Mouse (Mus musculus) B cell, adult 2 months (primary cell): ENCODE results near the gene Gm12355.
"Not testable (repeated sequence)": the region's sequence is repeated elsewhere in the genome, so short reads cannot be mapped to it uniquely, and the experiment has no call there.

Source experiments
- DNase-seq, 2 experiments: peaks; one replicate each; pipeline ENCODE4 v3.0.0; 2022

The Gm12355 gene

DNA sequence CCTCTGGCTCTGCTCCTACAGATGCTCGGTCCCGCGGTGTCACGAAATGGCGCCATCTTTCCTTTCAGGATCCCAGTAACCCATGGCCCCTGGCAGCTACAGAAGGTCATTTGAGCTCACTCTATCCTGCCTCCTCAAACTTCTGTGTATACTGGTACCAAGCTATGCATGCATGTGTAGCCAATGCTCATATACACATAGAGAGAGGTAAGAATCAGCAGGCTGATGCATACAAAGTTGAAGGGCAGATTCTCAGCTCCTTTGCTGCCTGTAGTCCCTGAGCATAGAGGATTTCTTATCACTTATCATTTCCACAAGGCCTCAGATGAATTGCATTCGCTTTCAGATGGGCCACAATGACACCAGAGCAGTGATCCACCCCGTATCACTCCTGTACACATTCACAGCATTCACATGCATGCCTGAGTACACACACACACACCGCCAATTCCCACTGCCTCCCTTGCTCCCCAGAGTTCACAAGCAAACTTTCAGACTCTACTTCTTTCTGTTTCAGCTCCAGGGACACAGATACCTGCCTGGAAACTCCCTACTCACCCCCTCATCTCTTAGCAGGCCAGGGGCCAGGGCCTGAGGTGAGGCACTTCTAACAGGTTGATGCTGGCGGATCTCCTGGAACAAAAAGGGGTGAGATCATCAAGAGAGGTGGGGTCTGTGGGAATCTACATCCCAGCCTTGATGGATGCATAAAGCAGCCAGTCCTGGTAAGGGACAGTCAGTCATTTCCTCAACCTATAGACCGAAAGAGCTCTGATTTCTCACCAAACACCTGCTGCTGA lies at the start of gene Gm12355, which contains the start of gene Gsdma3:
Gm12355 (minus strand) TSS at position 51 of the 800 bp plus-strand sequence.
Gsdma3 (plus strand) TSS at position 750 of the 800 bp plus-strand sequence.
- no peak for DNase-seq

GRCm38 (mm10) chr11:98673136-98673535 lies 47.7 kb upstream of the Gm12355 start:
- DNase-seq = peak; percentile 77 to 78

- DNase-seq = no peak
These were observed 47.0 kb upstream of the Gm12355 start for GRCm38 (mm10) chr11:98672482-98672881.

DNA sequence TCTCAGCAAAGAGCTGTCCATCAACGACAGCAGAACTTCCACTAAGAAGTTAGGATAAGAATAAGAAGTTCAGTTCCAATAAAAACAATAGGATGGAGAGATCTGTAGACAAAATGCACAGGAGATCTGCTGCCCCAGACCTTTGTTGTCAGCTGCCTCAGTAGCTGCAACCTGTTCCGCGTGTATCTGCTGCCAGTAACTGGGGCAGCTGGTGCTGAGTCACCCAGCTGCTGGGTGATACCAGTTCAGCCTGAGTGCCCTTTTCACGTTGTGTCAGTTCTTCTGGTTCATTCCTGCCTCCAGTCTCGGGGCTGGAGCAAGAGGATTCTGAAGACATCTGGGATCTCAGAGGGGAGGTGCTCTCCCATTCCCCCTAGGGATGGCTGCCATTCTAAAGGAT lies 46.4 kb upstream of the Gm12355 start:
- no peak for DNase-seq

GRCm38 (mm10) chr11:98671284-98671815 lies 45.9 kb upstream of the Gm12355 start:
- DNase-seq = no peak

DNA sequence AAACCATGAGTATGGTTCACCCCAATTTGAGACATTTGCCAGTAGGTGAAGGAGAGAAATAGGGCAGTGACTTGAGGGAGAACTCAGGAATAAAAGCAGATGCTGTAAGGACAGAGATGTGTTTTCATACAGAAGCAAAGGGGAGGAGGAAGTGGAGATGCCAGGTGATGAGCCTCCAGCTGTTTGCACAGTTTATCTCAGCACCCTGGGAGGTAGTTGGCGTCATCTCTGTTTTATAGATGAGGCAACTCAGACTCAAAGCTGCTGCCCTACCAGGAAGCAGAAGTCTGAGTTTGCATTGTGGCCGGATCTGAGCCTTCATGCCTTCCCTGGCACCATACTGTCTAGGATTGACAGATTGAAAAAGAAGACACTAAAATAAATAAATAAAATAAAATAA lies 43.5 kb upstream of the Gm12355 start:
- DNase-seq = no peak

- no peak for DNase-seq
These were observed 38.6 kb upstream of the Gm12355 start, which contains the start of gene Gsdma for GRCm38 (mm10) chr11:98664091-98664490. Gene Gsdma (plus strand): TSS chr11:98664351.

DNA sequence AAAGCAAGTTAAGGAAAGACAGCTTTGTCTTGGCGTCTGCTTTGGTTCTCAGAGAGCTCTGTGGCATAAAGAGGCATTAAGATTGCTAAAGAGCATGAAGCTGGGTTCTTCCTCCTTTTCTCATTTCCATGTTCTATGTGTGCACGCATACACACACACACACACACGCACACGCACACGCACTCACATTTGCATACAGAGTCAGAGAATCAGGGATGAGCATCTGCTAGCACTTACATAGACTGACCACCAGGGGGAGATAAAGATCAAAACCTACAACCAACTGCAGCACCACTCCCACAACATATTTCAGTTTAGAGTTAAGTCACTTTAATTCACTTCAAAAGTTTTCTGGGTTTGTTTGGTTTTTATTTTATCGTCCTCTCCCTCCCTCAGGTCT lies 35.1 kb upstream of the Gm12355 start:
- DNase-seq = peak; percentile 66 to 71

- peak; percentile 72 to 75 for DNase-seq
These were observed 29.6 kb upstream of the Gm12355 start for GRCm38 (mm10) chr11:98655076-98655475.

GRCm38 (mm10) chr11:98646459-98646858 lies 21.0 kb upstream of the Gm12355 start, which contains the start of gene Gsdma2:
Gene Gsdma2 (plus strand): TSS chr11:98646759.
- DNase-seq = no peak

DNA sequence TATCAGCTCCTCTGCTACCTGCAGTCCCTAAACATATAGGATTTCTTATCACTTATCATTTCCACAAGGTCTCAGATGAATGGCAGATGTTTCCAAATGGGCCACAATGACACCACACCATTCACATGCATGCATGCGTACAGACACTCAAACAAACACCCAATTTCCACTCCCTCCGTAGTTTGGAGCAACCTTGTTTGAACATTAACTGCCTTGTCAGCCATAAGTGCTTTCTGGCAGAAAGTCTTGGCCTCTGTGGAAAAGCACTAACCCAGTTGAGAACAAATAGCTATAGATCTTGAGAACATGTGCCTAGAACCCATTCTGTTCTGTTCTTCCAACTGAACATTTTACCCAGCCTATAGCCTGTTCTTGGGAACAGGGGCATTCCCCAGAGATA lies 20.5 kb upstream of the Gm12355 start:
- DNase-seq = no peak

DNA sequence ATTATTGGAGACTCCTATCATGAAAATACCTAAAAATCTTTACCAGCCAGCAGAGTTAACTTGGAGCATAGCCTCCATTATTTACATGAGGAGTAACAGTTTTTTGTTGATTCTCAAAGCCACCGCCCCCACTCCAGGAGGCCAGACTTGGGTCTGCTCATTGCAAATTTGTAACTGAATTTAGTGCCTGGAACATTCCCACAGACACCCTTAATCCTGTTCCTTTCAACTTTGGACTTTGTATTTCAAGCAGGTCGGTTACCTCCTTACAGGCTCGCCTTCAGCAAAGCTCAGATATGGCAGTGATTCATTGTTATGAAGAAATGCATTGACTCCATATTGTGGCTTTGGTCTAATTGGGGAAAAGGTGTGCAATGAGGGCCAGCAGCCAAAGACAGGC lies 19.3 kb upstream of the Gm12355 start:
- DNase-seq = no peak

- no peak for DNase-seq
These were observed 14.6 kb upstream of the Gm12355 start for GRCm38 (mm10) chr11:98640091-98640490.

DNA sequence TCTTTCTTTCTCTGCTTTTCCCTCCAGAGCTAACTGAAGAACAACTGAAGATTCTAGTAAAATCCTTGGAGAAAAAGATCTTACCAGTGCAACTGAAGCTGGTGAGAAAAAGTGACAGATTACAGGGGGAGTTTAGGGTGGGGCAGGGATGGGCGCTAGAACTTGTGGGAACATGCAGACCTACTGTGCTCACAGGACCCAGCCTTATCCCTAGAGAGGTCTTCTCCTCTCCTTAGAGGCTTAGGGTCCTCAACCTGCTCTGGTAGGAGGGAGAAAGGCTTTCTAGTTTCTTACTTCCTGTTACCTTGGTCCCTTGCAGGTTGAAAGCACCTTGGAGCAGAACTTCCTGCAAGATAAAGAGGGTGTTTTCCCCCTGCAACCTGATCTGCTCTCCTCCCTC lies 12.0 kb upstream of the Gm12355 start:
- DNase-seq = no peak

- DNase-seq = peak; percentile 68 to 69
These were observed 10.0 kb upstream of the Gm12355 start for GRCm38 (mm10) chr11:98635312-98635970.

DNA sequence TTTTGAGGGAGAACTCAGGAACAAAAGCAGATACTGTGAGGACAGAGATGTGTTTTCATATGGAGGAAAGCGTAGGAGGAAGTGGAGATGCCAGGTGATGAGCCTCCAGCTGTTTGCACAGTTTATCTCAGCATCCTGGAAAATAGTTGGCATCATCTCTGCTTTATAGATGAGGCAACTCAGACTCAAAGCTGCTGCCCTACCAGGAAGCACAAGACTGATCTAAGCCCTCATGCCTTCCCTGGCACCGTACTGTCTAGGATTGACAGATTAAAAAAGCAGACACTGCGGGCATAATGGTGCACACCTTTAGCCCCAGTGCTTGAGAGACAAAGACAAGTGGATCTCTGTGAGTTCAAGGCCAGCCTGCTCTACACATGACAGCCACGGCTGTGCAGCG lies 5.2 kb upstream of the Gm12355 start:
- DNase-seq = no peak

DNA sequence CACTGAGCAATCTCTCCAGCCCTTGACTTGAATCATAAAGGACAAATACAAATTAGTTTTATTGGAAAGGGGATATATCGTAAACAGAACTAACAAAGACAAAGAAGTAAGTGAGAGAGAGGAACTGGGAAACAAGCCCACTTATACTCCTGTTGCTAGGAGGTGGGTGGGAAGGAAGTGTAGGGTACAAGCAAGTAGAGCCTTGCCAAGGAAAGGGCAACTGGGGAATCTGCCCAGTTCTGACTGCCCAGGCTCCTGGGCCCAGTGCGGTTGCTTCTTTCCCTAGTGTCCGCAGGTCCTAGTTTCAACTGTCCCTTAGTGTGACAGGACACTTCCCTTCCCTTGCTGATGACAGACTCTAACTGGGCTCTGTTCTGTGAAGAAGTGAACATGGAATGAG lies 3.2 kb upstream of the Gm12355 start:
- DNase-seq = no peak

- DNase-seq = not testable (repeated sequence)
These were observed 1.1 kb downstream of the Gm12355 start for GRCm38 (mm10) chr11:98624381-98624780.

- DNase-seq = not testable (repeated sequence)
These were observed 1.5 kb downstream of the Gm12355 start for GRCm38 (mm10) chr11:98623981-98624380.

- no peak for DNase-seq
These were observed 4.7 kb downstream of the Gm12355 start for GRCm38 (mm10) chr11:98620791-98621190.

GRCm38 (mm10) chr11:98606763-98607162 lies 18.7 kb downstream of the Gm12355 start:
- peak; percentile 55 to 64 for DNase-seq

GRCm38 (mm10) chr11:98604911-98605310 lies 20.6 kb downstream of the Gm12355 start:
- DNase-seq = not testable (repeated sequence)

DNA sequence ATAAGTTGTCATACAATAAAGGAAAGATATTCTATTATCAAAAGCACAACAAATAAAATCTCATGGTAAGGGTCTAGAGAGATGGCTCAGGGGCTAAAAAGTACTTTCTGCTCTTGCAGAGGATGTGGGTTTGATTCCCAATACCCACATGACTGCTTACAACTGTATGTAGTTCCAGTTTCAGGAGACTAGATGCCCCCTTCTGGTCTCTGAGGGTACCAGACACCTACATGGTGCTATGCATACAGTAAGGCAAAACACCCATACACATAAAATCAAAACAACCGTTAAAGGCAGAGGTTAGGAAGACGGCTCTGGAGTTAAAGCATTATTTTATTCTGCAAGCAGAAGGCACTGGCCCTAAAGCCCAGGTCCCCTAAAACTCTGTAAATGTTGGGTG lies 21.5 kb downstream of the Gm12355 start:
- DNase-seq = no peak
